Mouse (Mus musculus) R1 (cell line): Measurements from ENCODE around the gene Pdf.
A peak's percentile ranks its signal among the peaks of the same experiment; 100 is the strongest.
"Not testable (repeated sequence)": the region's sequence is repeated elsewhere in the genome, so short reads cannot be mapped to it uniquely, and the experiment has no call there.

Experiments used
- DNase-seq: peaks from one replicate; pipeline ENCODE4 v3.0.0-alpha.2; 2018; ENCODE audit warnings: low read depth, low spot score

The Pdf gene

GRCm38 (mm10) chr8:107036626-107037025 lies 11.8 kb downstream of the Pdf start:
- DNase-seq, result no peak

- DNase-seq, result no peak
Observed at GRCm38 (mm10) chr8:107035641-107036040, 12.8 kb downstream of the Pdf start.

GRCm38 (mm10) chr8:107033609-107034008 lies 14.8 kb downstream of the Pdf start:
- DNase-seq, result not testable (repeated sequence)

DNA sequence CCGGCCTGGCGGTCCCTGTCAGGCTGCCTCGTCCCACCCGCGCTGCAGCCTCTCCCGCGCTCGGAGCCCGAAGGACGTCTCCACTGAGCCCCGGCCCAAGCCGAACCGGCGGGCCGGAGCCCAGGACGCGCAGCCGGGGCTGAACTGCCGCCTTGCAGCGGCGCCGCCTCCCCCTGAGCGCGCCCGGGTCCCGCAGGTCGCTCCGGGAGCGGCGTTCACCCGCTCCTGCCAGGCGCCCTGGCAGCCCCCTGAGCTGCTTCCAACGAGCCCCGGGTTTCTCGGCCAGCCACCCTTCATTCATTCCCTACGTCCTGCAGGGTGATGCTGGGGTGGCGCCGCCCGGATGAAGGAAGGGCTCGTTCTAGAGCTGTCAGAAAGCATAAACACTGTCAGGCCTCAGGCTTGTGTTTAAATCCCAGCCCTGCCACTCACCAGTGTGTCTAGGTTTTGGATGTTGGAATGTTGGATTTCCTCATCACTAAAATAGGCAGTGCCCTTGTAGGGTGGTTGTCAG lies 16.8 kb downstream of the Pdf start:
- peak; percentile 55 for DNase-seq

GRCm38 (mm10) chr8:107030650-107031576 lies 17.5 kb downstream of the Pdf start, which contains the start of gene Vps4a:
Vps4a (plus strand) TSS chr8:107031222.
- peak; percentile 96 for DNase-seq

DNA sequence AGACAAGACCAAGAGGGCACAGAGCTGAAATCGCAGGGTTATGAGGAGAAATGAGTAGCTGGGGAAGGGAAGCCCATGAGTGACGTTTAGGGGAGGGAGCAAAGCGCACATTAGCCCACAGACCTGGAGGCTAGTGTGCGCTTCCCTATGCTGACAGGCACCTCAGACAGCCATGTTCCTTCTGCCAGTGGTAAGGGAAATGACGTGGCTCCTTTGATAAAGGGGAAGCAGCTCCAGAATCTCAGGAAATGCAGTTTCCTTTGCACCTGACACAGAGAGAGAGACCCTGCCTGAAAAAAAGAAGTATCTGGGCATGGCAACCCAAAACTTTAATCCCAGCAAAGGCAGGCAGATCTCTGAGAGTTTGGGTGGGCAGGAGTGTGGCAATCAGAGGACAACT lies 18.4 kb downstream of the Pdf start:
- DNase-seq, result peak; percentile 36

DNA sequence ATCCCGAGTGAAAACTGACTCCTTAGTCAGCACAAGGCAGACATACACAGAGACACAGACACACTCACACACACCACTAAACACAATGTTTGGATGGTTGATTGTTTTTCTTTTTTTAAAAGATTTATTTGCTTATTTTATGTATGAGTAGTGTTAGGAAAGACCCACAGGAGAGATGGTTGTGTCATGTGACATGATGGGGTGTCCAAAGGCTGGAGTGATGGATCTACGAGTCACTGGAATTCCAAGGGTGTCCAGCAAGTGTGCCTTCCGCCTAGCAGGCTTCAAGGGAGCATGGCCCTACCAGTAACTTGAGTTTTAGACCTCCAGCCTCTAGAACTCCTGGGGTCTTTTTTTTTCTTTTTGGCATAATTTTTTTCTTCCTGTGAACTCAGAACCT lies 19.1 kb downstream of the Pdf start:
- DNase-seq, result no peak

DNA sequence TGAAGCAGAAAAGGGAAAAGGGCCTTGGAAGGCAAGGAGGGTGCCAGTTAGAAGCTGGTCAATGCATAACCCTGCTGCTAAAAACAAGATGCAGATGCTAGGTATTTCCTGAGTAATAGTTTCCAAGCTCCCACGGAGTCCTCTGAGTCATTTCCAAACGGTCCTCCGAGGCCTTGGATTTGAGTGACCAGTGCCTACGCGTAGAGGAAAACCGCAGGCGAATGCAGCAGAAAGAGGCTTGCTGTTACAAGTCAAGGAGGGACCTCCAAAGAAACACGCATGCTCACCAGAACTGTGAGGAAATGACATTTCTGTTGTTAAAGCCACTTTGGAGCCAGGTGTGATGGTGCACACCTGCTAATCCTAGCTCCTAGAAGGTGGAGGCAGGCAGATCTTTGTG lies 24.9 kb downstream of the Pdf start:
- DNase-seq, result no peak

DNA sequence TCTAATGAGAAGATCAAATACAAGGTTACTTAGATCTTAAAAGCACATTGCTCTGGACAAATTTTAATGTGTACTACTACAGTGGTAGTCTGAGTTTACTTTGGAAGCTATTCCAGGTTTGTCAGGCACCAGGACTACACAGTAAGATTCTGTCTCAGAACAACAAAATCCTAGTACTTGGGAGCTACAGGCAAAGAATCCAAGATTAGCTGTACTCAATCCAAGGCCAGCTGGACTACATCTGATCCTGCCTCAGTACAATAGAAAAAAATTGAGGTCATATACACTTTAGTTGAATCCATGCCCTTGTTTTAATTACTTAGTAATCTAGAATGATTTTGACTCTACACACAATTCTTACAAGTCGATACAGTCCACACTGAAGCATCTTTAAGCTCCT lies 33.5 kb downstream of the Pdf start:
- no peak for DNase-seq

GRCm38 (mm10) chr8:107012666-107013065 lies 35.7 kb downstream of the Pdf start:
- no peak for DNase-seq

- no peak for DNase-seq
Observed at GRCm38 (mm10) chr8:107007795-107008194, 40.6 kb downstream of the Pdf start.

GRCm38 (mm10) chr8:107002532-107002931 lies 45.9 kb downstream of the Pdf start:
- DNase-seq, result peak; percentile 94

DNA sequence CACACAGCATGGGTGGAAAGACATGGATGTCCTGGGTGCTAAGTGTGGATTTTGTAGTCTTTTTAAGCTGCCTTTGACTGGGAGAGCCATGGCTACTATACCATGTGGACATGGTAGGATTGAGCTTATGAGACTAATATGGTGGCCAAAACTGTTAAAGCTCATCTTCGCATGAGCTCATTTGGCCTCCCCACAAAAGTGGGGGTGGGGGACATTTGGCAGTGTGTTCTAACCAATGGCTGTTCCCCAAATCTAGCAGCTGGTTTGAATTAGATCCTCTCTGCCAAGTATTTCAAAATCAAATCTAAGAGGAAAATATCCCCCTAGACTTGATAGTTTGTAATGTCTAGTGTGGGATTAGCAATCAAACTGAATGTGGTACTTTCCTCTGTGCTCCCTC lies 49.3 kb downstream of the Pdf start:
- no peak for DNase-seq

DNA sequence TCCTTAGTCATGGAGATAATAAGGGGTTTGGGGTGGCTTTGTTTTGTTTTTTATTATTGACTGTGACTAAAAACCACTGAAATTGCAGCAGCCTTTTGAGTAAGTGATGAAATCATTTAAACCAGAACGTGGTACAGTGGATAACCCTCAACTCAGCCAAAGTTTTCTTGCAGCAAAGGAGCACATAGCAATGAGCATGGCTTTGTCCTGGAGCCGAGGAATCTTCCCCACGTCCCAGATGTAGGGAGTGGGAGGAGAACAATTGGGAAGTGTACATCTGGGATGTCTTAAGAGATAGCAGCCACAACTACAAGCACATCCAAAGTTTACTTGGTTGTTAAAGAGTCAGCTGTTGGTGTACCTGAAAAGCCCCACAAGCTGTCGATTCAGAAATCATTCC lies 51.0 kb downstream of the Pdf start:
- no peak for DNase-seq

- DNase-seq, result not testable (repeated sequence)
Observed at GRCm38 (mm10) chr8:106996339-106996738, 52.1 kb downstream of the Pdf start.
